In the genomic region with DNA sequence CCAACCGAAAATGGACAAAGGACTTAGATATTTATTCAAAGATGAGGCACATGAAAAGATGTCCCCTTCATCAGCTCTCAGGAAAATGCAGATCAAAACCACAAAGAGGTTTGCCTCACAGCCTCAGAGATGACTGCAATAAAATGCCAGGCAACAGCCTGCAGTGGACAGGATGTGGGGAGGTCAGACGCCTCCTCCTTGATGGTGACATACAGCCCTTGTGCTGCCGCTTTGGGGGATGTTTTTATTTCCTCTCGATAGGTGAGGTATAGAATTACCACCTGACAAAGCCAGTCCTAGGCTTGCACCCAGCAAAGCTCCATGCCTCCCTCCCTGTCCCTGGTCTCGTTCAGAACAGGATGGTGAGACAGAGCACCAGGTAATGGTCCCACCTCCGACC, we compare ENCODE assay signal across 10 mouse cellular contexts. TPM values are rescaled to one million over a fixed set of nuclear protein-coding genes. Genes with fewer than 3 reads are reported as not detected.
A peak's percentile ranks its signal among the peaks of the same experiment; 100 is the strongest.
DNase-seq lines count a peak whose midpoint lies in the region; ATAC-seq lines count a peak whose summit lies in the region.
"Had no signal": no experiment of that assay in that cellular context is flagged by ENCODE, and none has a peak within 500 bp of the region (broad histone marks: within the 10 kb centered on the region; RNA-seq: fewer than 3 reads in every experiment).

No protein-coding gene starts in this region.

- H3K27me3 ChIP-seq in kidney, embryonic 15.5 days = no peaks in the 10 kb centered on the region
- no peaks in the 10 kb centered on the region for H3K27me3 ChIP-seq in limb, embryonic 13.5 days
- H3K27me3 ChIP-seq: midbrain, embryonic 12.5 days had no signal

- peak overlapping the region; percentile 88 for H3K27ac ChIP-seq in kidney, embryonic 15.5 days
- 0 out of 2 replicates have a peak overlapping the region, but pooled peaks have one; percentile 93 for H3K27ac ChIP-seq in limb, embryonic 13.5 days
- H3K27ac ChIP-seq: midbrain, embryonic 12.5 days had no signal

- no peak for ATAC-seq in kidney, embryonic 15.5 days (replicated peaks; ENCODE audit: low FRiP score)
- ATAC-seq in CD4-positive, CD25-positive, alpha-beta regulatory T cell, adult 4 months = peak; percentile 72
- ATAC-seq in limb, embryonic 13.5 days (ENCODE audit: low FRiP score, low read depth) = no peak

- H3K4me2 ChIP-seq in kidney, embryonic 15.5 days = peak overlapping the region; percentile 35
- peak overlapping the region; percentile 56; the same call in 1 of the 2 replicates for H3K4me2 ChIP-seq in limb, embryonic 13.5 days (replicated peaks)

- 20% methylated on average over 6 of the region's 6 CpGs for WGBS in kidney, embryonic 15.5 days
- WGBS in limb, embryonic 13.5 days = 13% methylated on average over 6 of the region's 6 CpGs

- peaks cover 19% of the 10 kb centered on the region for H3K4me1 ChIP-seq in kidney, embryonic 15.5 days
- peaks cover 34% of the 10 kb centered on the region for H3K4me1 ChIP-seq in limb, embryonic 13.5 days

- no peaks in the 10 kb centered on the region for H3K36me3 ChIP-seq in kidney, embryonic 15.5 days
- no peaks in the 10 kb centered on the region for H3K36me3 ChIP-seq in limb, embryonic 13.5 days
- H3K36me3 ChIP-seq: midbrain, embryonic 12.5 days had no signal

- H3K4me3 ChIP-seq in kidney, embryonic 15.5 days (replicated peaks) = no peak overlapping the region
- H3K4me3 ChIP-seq in limb, embryonic 13.5 days = no peak overlapping the region
- H3K4me3 ChIP-seq: midbrain, embryonic 12.5 days had no signal

- no peak for DNase-seq in kidney, adult 8-10 months
- DNase-seq in embryo, embryonic 9.5 days (ENCODE audit: extremely low spot score) = peak; percentile 10
- DNase-seq in thymus, postnatal 4 days = no peak
- no peak for DNase-seq in layer of hippocampus, adult 9-11 months
- no peak for DNase-seq in thymus, postnatal 10 days (ENCODE audit: low spot score in 2 of 2)
- DNase-seq: cerebellum, adult 11 months had no signal

- no peak overlapping the region for H3K9ac ChIP-seq in kidney, embryonic 15.5 days
- H3K9ac ChIP-seq in limb, embryonic 13.5 days = no peak overlapping the region
- H3K9ac ChIP-seq: midbrain, embryonic 12.5 days had no signal

- no peaks in the 10 kb centered on the region for H3K9me3 ChIP-seq in kidney, embryonic 15.5 days (replicated peaks)
- no peaks in the 10 kb centered on the region for H3K9me3 ChIP-seq in limb, embryonic 13.5 days
- H3K9me3 ChIP-seq: midbrain, embryonic 12.5 days had no signal

RNA-seq across cellular contexts. Expression of gene Igf1r, which starts 40.8 kb away (rescaled TPM):
- polyA plus RNA-seq in kidney, embryonic 15.5 days (2015; fragmentation: Nextera tagmentation; extraction: Ambion mirVana) = 25.9 and 26.9 TPM in 2 replicates
- 10 to 100 TPM; 20.0 to 30.4 TPM for polyA plus RNA-seq in CD4-positive, CD25-positive, alpha-beta regulatory T cell, adult 4 months (2017; shearing (Covaris generic))
- polyA plus RNA-seq in limb, embryonic 13.5 days (2015; fragmentation: Nextera tagmentation; extraction: Ambion mirVana) = 36.8 and 39.4 TPM in 2 replicates
